Mouse (Mus musculus) hindbrain, embryonic 11.5 days (tissue): ENCODE measurements at regions not wholly inside any gene's neighbourhood (a gene's known extent, or its start where the extent isn't known, plus 50 kb on each side); places are given as distances from the start of the nearest gene placed in this dataset.

ENCODE experiments used
- ATAC-seq: fragments of 200-750 bp; cut with Nextera tagmentation; 2 replicates; pipeline ENCODE4 v1.8.0; 2017; ENCODE audit warnings: mild to moderate bottlenecking, moderate TSS enrichment, moderate library complexity; ENCODE audit not compliant: low FRiP score
- DNase-seq: peaks from one replicate; pipeline ENCODE4 v3.0.0-alpha.2; 2015; ENCODE audit warnings: low spot score
- H3K27ac ChIP-seq: fragments of 300-500 bp; sonication (generic); 2 replicates; pipeline ENCODE4 v1.5.1; 2014; ENCODE audit warnings: mild to moderate bottlenecking, low read depth, low read length
- H3K27me3 ChIP-seq: fragments of 300-500 bp; sonication (generic); 2 replicates; pipeline ENCODE4 v1.6.1; 2014; ENCODE audit warnings: mild to moderate bottlenecking, low read length, moderate library complexity, mixed read lengths; ENCODE audit not compliant: control insufficient read depth, insufficient read depth
- H3K36me3 ChIP-seq: fragments of 300-500 bp; sonication (generic); 2 replicates; pipeline ENCODE4 v1.6.1; 2014; ENCODE audit warnings: mild to moderate bottlenecking, low read length, moderate library complexity, mixed read lengths; ENCODE audit not compliant: control insufficient read depth, insufficient read depth
- H3K4me1 ChIP-seq: fragments of 300-500 bp; sonication (generic); replicated peaks from 2 replicates; pipeline ENCODE4 v1.6.1; 2014; ENCODE audit warnings: low read length, mixed read lengths; ENCODE audit not compliant: control insufficient read depth, insufficient read depth
- H3K4me2 ChIP-seq: fragments of 300-500 bp; sonication (generic); replicated peaks from 2 replicates; pipeline ENCODE4 v1.6.1; 2014; ENCODE audit warnings: mild to moderate bottlenecking, low read depth, low read length
- H3K4me3 ChIP-seq: fragments of 300-500 bp; sonication (generic); 2 replicates; pipeline ENCODE4 v1.5.1; 2014; ENCODE audit warnings: low read depth, low read length
- H3K9ac ChIP-seq: fragments of 300-500 bp; sonication (generic); 2 replicates; pipeline ENCODE4 v1.6.1; 2014; ENCODE audit warnings: low read depth, low read length
- H3K9me3 ChIP-seq: fragments of 300-500 bp; sonication (generic); 2 replicates; pipeline ENCODE4 v1.6.1; 2016; ENCODE audit warnings: low read length; ENCODE audit not compliant: control insufficient read depth
- WGBS: fragments of 180-500 bp; shearing (Covaris S2); extraction: QIAGEN DNeasy Blood & Tissue Kit; methylation state at CpG from one replicate; pipeline ENCODE4 v1.1.7; 2014; 5-methylcytosine and 5-hydroxymethylcytosine counted together

- no peaks in the 10 kb centered on the region for H3K9me3 ChIP-seq
- no peak for ATAC-seq
- no peak overlapping the region for H3K4me2 ChIP-seq
Observed at GRCm38 (mm10) chr17:52448701-52449100, 153.8 kb upstream of the Kcnh8 start.

GRCm38 (mm10) chr17:52459303-52459996 is 143.1 kb upstream of the Kcnh8 start:
- ATAC-seq (peak; percentile 67; the same call in 1 of the 2 replicates), DNase-seq (peak; percentile 30)
- Histone ChIP-seq H3K9me3 (no peaks in the 10 kb centered on the region), H3K4me2 (no peak overlapping the region), H3K9ac (no peak overlapping the region), H3K27me3 (no peaks in the 10 kb centered on the region), H3K27ac (no peak overlapping the region), H3K36me3 (no peaks in the 10 kb centered on the region), H3K4me1 (no peaks in the 10 kb centered on the region), H3K4me3 (no peak overlapping the region)
- 54% methylated on average over 10 of the region's 10 CpGs for WGBS

More at GRCm38 (mm10) chr17:52448701-52449100, 153.8 kb upstream of the Kcnh8 start:
- no peak for DNase-seq
- no peak overlapping the region for H3K27ac ChIP-seq
- no peaks in the 10 kb centered on the region for H3K27me3 ChIP-seq
- no peak overlapping the region for H3K4me3 ChIP-seq
- H3K4me1 ChIP-seq, result no peaks in the 10 kb centered on the region
- no peaks in the 10 kb centered on the region for H3K36me3 ChIP-seq
- H3K9ac ChIP-seq, result no peak overlapping the region
- WGBS, result 68% methylated on average over 5 of the region's 5 CpGs

- no peak overlapping the region for H3K4me2 ChIP-seq
- no peaks in the 10 kb centered on the region for H3K9me3 ChIP-seq
- WGBS, result 92% methylated on average over 5 of the region's 5 CpGs
- no peak overlapping the region for H3K9ac ChIP-seq
- no peaks in the 10 kb centered on the region for H3K36me3 ChIP-seq
- H3K27ac ChIP-seq, result no peak overlapping the region
- H3K4me3 ChIP-seq, result no peak overlapping the region
- H3K27me3 ChIP-seq, result no peaks in the 10 kb centered on the region
- no peak for DNase-seq
- no peak for ATAC-seq
- H3K4me1 ChIP-seq, result no peaks in the 10 kb centered on the region
Observed at GRCm38 (mm10) chr17:52459997-52460387, 142.5 kb upstream of the Kcnh8 start.

- Histone ChIP-seq H3K9ac (no peak overlapping the region), H3K27ac (no peak overlapping the region), H3K4me1 (no peaks in the 10 kb centered on the region), H3K27me3 (no peaks in the 10 kb centered on the region), H3K4me3 (no peak overlapping the region), H3K4me2 (no peak overlapping the region), H3K36me3 (no peaks in the 10 kb centered on the region), H3K9me3 (no peaks in the 10 kb centered on the region)
- 74% methylated on average over 11 of the region's 11 CpGs for WGBS
- no peak for DNase-seq
- ATAC-seq, result 0 out of 2 replicates have a peak, but pooled peaks have one; percentile 28
Observed at GRCm38 (mm10) chr17:52461264-52461663, 141.2 kb upstream of the Kcnh8 start.

- Histone ChIP-seq H3K9me3 (no peaks in the 10 kb centered on the region), H3K27ac (no peak overlapping the region), H3K4me1 (no peaks in the 10 kb centered on the region), H3K27me3 (no peaks in the 10 kb centered on the region), H3K36me3 (no peaks in the 10 kb centered on the region), H3K4me2 (no peak overlapping the region), H3K9ac (no peak overlapping the region), H3K4me3 (no peak overlapping the region)
- DNase-seq (peak; percentile 71), ATAC-seq (peak; percentile 42)
- 33% methylated on average over 6 of the region's 6 CpGs for WGBS
Observed at GRCm38 (mm10) chr17:52461709-52462141, 140.8 kb upstream of the Kcnh8 start.

GRCm38 (mm10) chr17:52462361-52462760 is 140.1 kb upstream of the Kcnh8 start:
- ATAC-seq (no peak), DNase-seq (no peak)
- 85% methylated on average over 9 of the region's 9 CpGs for WGBS
- Histone ChIP-seq H3K4me2 (no peak overlapping the region), H3K36me3 (no peaks in the 10 kb centered on the region), H3K27ac (no peak overlapping the region), H3K4me1 (no peaks in the 10 kb centered on the region), H3K27me3 (no peaks in the 10 kb centered on the region), H3K4me3 (no peak overlapping the region), H3K9ac (no peak overlapping the region), H3K9me3 (no peaks in the 10 kb centered on the region)

- no peak overlapping the region for H3K4me2 ChIP-seq
- no peak overlapping the region for H3K4me3 ChIP-seq
- no peaks in the 10 kb centered on the region for H3K27me3 ChIP-seq
- WGBS, result 92% methylated on average over 5 of the region's 5 CpGs
- DNase-seq (no peak), ATAC-seq (no peak)
- no peaks in the 10 kb centered on the region for H3K4me1 ChIP-seq
- H3K9me3 ChIP-seq, result no peaks in the 10 kb centered on the region
- no peak overlapping the region for H3K27ac ChIP-seq
- H3K9ac ChIP-seq, result no peak overlapping the region
- H3K36me3 ChIP-seq, result no peaks in the 10 kb centered on the region
Observed at GRCm38 (mm10) chr17:52468464-52468863, 134.0 kb upstream of the Kcnh8 start.

GRCm38 (mm10) chr17:52479327-52480086 is 123.0 kb upstream of the Kcnh8 start:
- H3K4me2 ChIP-seq, result no peak overlapping the region
- DNase-seq, result peak; percentile 18
- H3K4me1 ChIP-seq, result no peaks in the 10 kb centered on the region
- no peaks in the 10 kb centered on the region for H3K9me3 ChIP-seq
- H3K36me3 ChIP-seq, result no peaks in the 10 kb centered on the region
- no peaks in the 10 kb centered on the region for H3K27me3 ChIP-seq
- H3K27ac ChIP-seq, result no peak overlapping the region
- no peak overlapping the region for H3K4me3 ChIP-seq
- ATAC-seq, result peak; percentile 87
- WGBS, result 40% methylated on average over 7 of the region's 7 CpGs
- H3K9ac ChIP-seq, result no peak overlapping the region
